Mouse (Mus musculus) CH12.LX (cell line): ENCODE data around the gene Atp6ap1.

Experiments
- CHD1 ChIP-seq: IDR thresholded peaks from 2 replicates; pipeline ENCODE4 v1.6.1; 2012; ENCODE audit warnings: low read depth, low read length, improper control_type of control experiment, inconsistent platforms
- CHD2 ChIP-seq: IDR thresholded peaks from 2 replicates; pipeline ENCODE4 v1.6.1; 2011; ENCODE audit warnings: low read length, improper control_type of control experiment
- CTCF ChIP-seq, 2 experiments: IDR thresholded peaks in 1 of 2; conservative IDR thresholded peaks in 1 of 2; 2 replicates each; pipeline ENCODE4 v1.5.1; 2011 to 2012; ENCODE audit warnings: low read depth in 2 of 2, low read length in 2 of 2, improper control_type of control experiment in 1 of 2, inconsistent platforms in 1 of 2, mild to moderate bottlenecking in 1 of 2, moderate library complexity in 1 of 2
- EP300 ChIP-seq: IDR thresholded peaks from 2 replicates; pipeline ENCODE4 v1.6.1; 2011; ENCODE audit warnings: low read length, improper control_type of control experiment
- GABPA ChIP-seq: IDR thresholded peaks from 2 replicates; pipeline ENCODE4 v1.6.1; 2012; ENCODE audit warnings: low read depth, low read length, improper control_type of control experiment, inconsistent platforms; ENCODE audit not compliant: insufficient replicate concordance
- JUND ChIP-seq: conservative IDR thresholded peaks from 2 replicates; pipeline ENCODE4 v1.6.1; 2011; ENCODE audit warnings: low read depth, low read length, improper control_type of control experiment
- MEF2A ChIP-seq: IDR thresholded peaks from 2 replicates; pipeline ENCODE4 v1.6.1; 2014; ENCODE audit warnings: low read depth, mild to moderate bottlenecking, inconsistent platforms, low read length, improper control_type of control experiment, borderline replicate concordance
- MXI1 ChIP-seq: IDR thresholded peaks from 2 replicates; pipeline ENCODE4 v1.6.1; 2011; ENCODE audit warnings: mild to moderate bottlenecking, low read depth, low read length, improper control_type of control experiment
- POLR2A ChIP-seq: IDR thresholded peaks from 2 replicates; pipeline ENCODE4 v1.6.1; 2011; ENCODE audit warnings: low read depth, mild to moderate bottlenecking, improper control_type of control experiment, low read length
- RAD21 ChIP-seq: IDR thresholded peaks from 2 replicates; pipeline ENCODE4 v1.6.1; 2011; ENCODE audit warnings: low read depth, mild to moderate bottlenecking, low read length, improper control_type of control experiment, moderate library complexity
- SIN3A ChIP-seq: IDR thresholded peaks from 2 replicates; pipeline ENCODE4 v1.6.1; 2012; ENCODE audit warnings: low read length, improper control_type of control experiment, inconsistent platforms
- SMC3 ChIP-seq: IDR thresholded peaks from 2 replicates; pipeline ENCODE4 v1.6.1; 2011; ENCODE audit warnings: low read depth, low read length, improper control_type of control experiment
- USF2 ChIP-seq: conservative IDR thresholded peaks from 2 replicates; pipeline ENCODE4 v1.6.1; 2011; ENCODE audit warnings: low read depth, low read length, improper control_type of control experiment

- TF ChIP-seq MXI1 (no peak; the same call in 1 of the 2 replicates), CHD2 (no peak), GABPA (no peak), EP300 (no peak), RAD21 (no peak), CTCF (conservative IDR thresholded peaks at IDR 0.05 in 1 of 2, IDR thresholded peaks at IDR 0.05 in 1 of 2; ENCODE audit: low read depth in 2 of 2, low read length in 2 of 2) (no peak), CHD1 (no peak), MEF2A (no peak), SIN3A (peak; percentile 42; the same call in 1 of the 2 replicates), POLR2A (peak; percentile 72), USF2 (no peak), JUND (no peak), SMC3 (no peak)
Measured at GRCm38 (mm10) chrX:74282395-74283091, 14.4 kb upstream of the Atp6ap1 start.
